Mouse (Mus musculus) thymus, adult 18-20 months (tissue): ENCODE data around the gene Phkb.
"Not testable (repeated sequence)": the region's sequence is repeated elsewhere in the genome, so short reads cannot be mapped to it uniquely, and the experiment has no call there.

ENCODE experiments used
- DNase-seq, 2 experiments: peaks; one replicate each; pipeline ENCODE4 v3.0.0; 2022; ENCODE audit warnings: mixed read lengths in 2 of 2

The Phkb gene

DNA sequence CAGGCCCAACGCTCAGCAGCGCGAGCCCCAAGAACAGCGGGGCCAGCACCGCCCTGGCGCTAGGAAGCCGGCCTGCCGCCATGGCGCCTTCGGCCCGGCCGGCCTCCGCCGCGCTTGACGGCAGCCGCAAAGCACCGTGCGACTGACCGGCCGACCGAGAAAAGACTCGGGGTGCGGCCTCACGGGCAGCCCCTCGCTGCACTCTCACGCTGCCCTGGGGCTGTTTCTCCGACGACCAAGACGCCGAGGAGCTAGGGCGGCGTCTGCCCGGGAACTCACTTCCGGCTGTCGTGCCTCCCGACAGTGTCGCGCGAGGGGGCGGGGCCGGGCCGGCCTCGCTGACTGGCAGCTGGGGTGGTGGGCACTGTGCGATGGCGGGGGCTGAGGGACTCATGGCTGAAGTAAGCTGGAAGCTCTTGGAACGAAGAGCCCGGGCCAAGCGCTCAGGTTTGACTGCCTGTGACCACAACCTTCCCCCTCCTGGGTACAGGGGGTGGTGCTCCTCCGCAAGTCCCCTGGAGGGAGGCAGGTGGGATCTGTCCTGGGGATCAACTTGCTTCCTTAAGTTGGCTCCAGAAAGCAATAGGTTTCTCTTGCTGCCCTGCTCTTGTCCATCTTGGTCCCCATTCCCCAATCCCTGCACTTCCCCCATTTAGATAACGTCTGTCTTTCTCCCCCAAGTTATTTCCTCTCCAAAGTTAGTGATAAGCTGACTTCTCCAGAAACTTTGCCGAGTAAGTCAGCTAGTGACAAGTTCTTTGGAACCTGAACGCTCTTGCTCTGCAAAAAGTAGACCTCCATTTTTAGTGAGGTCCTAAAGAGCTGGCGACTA lies at the start of gene Phkb, which contains the start of gene Itfg1:
Gene Phkb, plus strand, starts transcription at position 303 of the 832 bp plus-strand sequence.
Gene Itfg1, minus strand, starts transcription at position 265 of the 832 bp plus-strand sequence.
- DNase-seq: peak; percentile 85 to 86

DNA sequence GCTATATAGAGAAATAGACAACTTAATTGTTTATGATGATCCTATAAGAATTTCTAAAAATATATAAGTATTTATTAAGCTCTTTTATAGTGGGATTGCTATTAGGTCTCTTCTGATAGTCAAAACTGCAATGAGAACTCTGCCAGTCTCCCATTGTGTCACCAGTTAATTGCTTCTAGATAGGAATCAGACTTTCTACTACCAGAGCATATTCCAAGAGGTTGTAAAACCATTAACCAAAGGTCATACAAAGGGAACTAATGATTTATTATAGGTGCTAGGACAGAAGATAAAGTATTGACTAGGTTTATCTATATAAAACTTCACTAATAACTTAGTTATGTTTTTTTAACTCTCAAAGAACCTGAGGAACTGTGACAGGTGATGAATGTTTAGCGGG lies 44.4 kb upstream of the Phkb start:
- DNase-seq: not testable (repeated sequence)

DNA sequence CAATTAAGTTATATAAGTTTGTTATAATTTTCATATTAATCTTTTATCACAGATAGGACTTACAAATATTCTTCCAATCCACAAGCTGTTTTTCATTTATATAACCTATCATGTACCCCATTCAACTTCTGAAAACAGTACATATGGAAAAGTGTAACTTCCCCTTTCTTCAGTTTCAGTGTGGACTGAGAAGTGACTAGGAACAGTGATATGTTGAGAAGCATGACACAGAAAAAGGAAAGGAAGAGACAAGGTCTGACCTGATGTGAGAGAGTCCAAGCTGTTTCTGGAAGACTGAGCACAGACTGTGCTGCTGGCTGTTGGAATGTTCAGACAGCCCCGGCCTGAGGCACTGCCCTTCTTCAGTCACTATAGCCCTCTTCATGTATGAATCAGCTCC lies 40.6 kb upstream of the Phkb start:
- no peak for DNase-seq

DNA sequence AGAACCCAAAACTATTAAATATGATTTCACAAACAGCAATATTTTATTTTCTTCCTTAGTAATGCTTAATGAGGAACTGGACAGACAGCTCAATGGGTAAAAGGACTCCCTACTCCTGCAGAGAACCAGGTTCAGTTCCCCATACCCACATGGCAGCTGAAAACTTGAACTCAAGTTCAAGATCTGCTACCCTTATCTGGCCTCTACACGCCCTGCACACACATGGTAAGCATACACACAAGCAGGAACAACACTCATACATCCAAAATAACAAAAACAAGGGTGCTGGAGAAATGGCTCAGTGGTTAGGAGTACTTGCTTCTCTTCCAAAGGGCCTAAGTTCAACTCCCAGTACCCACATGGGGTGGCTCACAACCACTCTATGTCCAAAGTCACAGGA lies 39.4 kb upstream of the Phkb start:
- DNase-seq: no peak

DNA sequence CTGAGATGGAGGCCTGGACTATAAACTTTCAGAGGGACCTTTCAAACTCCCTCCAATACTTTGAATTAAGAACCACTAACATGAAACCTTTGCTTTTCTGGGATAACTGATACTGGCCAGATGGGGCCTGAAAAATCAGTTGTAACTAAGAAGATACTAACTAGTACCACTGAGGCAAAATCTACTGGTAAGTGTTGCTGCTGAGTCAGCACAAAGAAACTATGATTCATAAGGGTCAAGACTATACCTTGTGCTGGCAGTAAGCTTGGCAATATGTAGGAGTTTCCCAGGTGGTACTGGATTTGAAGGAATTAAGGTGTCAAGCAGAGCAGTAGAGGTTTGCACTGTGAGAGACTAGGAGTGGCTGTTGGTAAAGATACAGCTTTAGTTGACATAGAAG lies 27.1 kb upstream of the Phkb start:
- DNase-seq: no peak

DNA sequence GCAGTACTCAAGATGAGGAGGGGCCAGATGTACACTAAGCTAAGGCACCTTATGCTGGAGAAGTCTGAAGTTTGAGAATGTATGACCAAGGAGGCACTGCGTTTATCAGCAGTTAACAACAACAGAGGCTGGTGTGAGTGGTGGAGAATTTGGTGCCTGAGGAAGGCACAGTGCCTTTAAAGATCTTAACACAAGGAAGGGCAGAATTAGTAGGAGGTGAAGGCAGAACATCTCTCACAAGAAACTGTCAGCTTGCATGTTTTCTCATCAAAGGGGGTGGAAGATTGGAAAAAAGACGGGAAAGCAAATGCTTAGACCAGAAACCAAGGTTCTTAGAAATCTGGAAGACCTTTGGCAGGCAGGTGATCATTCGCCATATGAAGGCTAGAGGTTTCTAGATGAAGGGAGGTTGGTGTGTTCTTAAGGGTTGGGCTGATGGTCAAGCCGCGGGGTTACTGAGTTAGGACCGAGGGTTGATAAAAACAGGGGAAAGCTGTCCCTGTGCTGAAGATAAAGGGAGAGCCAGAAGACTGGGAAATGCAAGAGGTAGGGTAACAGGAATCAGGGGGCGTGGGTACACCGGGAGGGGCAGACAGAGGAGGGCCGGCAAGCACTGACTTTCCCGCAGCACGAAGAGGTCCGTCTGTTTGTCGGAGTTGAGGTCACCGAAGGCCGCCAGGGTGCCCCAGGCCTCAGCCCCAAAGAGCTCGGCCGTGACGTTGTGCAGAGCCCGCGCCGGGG lies 673 bp upstream of the Phkb start:
- no peak for DNase-seq

DNA sequence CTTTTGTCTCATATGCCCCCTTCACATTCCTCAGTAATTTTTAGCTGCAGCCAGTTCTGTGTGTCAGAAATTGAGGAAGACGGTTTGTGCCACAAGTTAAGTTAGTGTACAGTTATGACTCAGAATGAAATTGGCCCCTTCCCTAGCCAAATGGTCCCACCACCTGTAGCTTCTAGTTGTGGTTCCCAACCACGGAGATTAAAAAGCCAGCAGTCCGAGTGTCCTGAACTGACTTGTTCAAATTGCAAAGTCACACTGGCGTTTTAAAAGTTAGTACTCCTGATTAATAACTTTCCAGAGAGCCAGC lies 683 bp downstream of the Phkb start:
- DNase-seq: no peak

DNA sequence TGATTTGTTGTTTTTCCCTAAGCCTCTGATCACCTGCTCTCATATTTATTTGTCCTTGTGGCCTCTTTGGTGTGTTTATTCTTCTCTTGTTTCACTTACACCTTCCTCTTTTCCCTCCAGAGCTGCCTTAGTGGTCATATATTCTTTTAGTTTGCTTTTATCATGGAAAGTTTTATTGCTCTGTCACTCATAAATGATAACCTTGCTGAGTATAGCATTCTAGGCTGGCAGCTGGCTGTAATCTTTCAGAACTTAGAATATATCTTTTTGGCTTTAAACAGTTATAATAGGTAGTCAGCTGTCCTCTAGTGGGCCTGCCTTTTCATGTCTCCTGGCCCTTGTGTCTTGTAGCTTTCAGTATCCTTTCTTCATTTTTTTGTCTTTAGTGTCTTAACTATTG lies 5.1 kb downstream of the Phkb start:
- no peak for DNase-seq

DNA sequence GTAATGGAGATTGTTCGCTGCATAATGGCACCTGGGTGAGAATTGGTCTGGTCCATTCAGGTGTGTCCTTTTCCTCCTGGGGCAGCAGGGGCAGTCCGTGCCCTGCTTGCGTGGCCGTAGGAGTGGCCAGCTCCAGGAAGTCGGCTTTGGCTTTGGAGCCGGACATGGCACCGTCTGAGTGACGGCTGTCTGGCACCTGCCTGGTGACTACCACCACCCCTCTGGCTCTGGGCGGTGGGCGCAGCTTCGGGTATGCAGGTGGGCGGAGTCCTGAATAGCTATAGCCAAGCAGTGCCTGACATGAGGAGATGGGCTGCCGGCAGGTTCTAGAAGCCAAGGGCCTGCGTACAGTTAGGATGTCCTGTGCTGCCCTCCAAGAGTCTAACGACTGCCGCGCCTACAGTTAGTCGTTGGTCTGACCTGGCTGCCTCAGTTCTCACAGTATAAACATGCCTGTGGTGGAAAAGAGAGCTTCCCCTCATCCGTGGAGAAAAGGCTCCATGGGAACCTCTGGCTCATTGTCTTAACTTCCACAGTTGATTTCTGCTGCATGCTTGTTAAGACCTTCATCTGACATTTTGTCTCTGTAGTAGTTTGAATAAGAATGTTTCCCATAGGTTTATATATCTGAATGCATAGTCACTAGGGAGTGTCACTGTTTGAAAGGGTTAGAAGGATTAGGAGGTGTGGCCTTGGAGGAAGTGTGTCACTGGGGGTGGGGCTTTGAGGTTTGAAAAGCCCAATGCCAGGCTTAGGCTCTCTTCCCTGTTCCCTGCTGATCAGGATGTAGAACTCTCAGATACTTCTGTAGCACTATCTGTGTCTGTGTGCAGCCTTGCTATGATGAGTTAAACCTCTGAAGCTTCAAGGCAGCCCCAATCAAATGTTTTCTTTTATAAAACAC lies 13.7 kb downstream of the Phkb start:
- DNase-seq: no peak

DNA sequence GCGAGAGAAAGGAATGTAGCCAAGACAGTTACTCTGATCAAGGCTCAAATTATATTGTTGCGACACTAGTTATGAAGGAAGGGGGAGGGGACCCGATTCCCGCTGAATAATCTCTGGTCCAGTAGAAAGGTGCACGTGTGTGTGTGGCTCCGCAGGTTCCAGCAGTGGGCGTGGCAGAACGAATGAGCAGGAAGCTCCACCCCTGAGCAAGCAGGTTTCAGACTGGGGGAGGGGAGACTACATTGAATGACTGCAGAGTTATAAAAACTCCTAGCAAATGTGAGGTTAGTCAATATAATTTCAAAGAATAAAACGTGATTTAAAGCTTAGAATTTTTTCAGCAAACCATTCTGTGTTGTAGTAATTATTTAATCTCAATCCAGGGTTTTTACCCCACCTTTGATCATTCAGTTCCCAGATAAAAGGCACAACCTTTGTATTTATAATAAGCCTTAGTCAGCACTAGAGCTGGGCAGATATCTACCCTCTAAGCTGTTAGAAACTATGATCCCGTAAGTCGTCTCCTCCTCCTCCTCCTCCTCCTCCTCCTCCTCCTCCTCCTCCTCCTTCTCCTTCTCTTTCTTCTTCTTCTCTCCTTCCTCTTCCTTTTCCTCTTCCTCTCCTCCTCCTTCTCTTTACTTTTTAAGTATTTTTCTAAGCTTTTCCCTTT lies 16.6 kb downstream of the Phkb start:
- DNase-seq: not testable (repeated sequence)

DNA sequence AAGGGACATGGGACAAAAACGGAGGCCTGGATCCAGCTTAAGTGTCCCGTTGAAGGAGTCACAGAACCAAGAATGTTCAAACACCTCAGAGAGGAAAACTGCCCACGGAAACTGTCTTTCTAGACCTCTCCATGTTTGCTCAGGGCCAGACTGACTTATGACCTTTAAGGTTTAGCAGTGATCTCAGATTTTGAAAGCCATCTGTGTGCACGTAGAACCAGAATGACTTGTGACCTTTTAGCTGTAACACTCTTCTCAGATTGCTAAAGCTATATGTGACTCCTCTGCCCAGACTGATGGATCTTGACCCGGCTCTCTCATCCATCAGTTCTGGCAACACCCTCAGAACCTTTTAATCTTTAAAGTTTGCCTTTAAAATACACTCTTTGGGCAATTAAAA lies 19.9 kb downstream of the Phkb start:
- DNase-seq: no peak

DNA sequence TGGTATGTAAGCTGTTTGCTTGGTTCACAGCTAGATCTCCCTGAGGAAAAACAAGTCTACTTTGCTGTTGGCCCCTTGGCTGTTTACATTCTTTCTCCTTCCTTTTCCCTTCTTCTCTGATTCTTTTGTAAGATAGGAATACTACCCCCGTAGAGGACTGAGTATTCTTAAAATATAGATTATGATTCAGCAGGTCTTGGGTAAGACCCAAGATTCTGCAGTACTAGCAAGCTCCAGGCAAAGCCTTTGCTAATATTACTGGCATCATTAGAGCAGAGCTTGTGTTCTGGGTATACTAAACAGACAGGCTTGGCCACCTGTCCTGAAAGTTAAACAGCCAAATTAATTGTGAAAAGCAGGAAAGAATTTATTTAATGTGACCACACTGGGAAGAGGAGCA lies 21.6 kb downstream of the Phkb start:
- DNase-seq: no peak

DNA sequence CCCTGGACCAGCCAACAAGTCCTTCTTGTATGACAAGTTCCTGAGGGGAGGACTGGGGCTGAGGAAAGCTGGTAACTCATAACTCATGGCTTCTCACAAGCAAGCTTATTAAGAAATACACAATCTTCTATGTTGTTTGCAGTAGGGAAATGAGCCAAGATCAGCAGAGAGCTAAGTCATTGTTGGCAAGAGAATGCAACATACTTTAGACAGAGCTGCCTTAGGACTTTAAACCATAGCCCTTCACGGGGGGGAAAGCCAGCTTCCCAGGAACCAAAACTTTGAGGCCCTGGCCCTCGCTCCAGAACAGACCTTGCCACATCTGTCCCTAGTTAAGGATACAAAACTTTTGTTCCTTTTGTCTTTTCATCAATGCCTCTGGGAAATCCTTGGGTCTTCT lies 30.9 kb downstream of the Phkb start:
- DNase-seq: no peak

DNA sequence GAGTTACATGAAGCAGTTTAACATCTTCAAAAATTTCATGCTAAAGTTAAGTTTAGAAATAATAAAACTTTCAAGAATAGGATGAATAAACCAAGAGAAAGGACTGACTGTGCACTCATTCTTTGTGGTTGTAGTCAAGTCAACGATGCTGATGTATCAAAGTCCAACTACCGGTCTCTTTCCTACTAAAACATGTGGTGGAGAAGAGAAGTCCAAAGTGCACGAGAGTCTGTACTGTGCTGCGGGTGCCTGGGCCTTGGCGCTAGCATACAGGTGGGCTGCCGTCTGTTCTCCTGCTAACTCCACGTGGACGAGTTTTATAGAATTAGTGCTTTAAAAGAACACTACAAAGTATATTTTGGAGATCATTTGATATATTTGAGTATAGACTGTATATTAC lies 37.2 kb downstream of the Phkb start:
- DNase-seq: no peak

DNA sequence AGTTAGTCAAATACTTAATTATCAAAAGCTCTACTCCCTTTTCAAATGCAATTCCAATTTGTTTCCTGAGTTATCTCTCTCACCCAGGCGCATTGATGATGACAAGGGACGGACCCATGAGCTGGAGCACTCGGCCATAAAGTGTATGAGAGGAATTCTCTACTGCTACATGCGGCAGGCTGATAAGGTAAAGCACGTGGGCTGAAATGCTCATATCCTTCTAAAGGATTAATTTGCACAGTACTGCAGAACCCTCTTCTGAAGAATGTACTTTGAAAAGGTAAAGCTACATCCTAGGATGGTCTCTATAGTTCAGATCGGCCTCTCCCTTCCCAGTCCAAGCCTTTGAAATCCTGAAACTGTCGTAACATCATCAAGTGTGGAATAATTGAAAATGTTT lies 38.9 kb downstream of the Phkb start:
- no peak for DNase-seq

DNA sequence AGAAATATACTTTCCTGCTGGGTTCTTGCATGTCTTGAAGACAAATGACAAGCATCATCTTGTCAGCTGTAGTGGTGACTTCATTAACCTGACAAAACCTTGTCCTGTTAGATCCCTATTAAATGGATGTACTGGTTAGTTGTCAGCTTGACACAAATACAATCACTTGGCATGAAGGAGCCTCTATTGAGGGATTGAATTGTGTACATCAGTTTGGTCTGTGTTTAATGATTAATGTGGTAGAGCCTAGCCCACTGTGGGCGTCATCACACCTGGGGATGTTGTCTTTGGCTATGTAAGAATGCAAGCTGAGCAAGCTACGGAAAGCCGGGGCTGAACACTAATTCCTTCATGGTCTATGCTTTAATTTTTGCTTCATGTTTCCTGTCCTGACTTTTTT lies 44.1 kb downstream of the Phkb start:
- no peak for DNase-seq

DNA sequence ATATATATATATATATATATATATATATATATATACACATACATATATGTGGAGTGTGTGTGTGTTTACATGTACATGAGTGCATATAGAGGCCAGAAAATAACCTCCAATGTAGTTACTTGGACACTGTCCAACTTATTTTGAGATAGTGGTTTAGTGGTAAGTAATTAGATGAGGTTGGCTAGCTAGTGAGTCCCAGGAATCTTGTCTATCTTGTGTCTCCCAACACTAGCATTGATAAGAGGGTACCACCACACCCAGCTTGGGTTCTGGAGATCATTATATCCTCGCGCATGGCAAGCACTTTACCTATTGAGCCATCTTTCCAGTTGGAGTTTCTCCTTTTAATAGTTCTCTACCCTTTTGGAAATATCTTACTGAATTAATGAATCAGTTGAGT lies 56.9 kb downstream of the Phkb start:
- no peak for DNase-seq

DNA sequence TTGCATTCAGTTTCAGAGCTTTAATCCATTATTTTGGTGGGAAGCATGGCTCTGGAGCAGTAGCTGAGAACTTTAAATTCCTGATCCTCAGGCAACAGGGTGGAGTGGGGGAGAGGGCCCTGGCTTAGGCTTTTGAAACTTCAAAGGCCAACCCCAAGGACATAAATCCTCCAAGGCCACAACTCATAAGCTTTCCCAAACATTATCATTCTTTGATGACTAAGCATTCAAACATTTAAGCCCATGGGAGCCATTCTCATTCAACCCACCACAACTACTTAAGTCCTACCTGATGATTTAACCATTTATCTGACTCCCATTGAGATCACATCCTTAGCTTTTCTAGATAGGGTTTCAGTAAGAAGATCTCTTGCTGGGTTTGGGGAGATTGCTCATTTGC lies 84.2 kb downstream of the Phkb start:
- no peak for DNase-seq

DNA sequence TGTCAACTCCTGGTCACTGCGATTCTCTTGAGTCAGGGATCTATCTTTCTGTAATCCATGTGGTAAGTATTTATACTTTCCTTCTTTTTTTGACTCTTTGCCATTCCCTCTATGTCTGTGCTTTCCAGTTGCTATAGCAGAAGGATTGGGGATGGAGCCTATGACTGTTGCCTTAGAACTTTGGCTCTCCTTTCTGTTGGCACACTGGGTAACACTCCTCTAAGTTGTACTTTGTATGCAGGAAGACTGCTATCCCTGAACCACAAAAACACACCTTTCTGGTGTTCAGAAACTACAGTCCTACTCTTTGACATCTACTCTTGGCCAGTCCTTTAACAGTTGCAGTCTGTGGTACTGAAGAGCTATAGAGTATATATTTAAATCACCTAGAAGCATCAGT lies 84.8 kb downstream of the Phkb start:
- no peak for DNase-seq

DNA sequence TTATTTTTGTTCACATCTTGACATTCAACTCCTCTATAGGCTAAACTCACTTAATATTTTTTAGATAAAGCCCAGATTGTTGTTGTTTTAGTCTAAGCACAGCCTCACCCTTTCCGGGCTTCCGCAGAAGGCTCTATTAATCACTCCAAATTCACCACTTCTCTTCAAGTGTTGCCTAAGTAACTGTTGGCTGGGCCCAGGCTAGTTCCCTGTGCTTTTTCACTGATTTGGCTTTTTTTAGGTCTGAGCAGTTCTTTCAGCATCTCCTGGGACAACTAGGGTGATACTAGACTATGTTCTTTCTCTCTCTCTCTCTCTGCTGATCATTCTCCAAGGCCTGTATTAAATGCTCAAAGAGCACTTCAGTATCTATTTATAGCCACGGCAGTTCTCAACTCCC lies 85.3 kb downstream of the Phkb start:
- DNase-seq: no peak

DNA sequence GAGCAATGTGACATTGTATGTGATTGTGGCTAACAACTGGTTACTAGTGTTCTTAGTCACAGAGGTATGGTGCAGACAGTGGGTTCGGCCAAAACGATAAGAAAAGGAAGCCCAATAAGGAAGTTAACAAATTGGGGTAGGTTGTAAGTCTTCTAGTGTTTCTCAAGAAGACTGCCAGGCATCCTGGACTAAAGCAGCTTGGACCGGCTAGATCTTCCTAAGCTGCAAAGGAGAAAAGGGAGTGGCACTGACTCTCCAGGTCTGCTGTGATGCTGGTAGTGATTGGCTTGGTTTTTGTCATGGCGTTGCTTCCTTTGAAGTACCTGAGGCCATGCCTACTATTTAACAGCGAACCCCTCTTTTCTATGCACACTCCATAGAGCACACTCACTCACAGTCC lies 95.4 kb downstream of the Phkb start:
- DNase-seq: no peak

DNA sequence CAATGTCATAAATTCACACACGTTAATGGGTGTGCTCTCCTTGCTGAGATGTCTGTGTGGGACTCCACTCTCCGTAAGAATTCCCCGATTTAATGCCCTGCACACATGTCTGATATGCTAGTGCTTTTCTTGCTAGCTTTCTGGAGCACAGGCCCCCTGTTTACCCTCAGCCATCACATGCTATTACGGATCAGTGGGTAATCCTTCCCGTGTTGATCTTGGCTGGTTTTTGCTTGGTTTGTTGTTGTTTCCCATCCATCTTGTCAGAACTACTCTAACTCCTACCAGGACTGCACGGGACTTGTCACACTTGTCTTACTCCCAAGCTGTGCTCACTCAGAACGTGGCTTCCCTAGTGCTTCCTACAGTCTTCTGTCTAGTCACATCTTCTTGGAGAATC lies 96.6 kb downstream of the Phkb start:
- DNase-seq: no peak

DNA sequence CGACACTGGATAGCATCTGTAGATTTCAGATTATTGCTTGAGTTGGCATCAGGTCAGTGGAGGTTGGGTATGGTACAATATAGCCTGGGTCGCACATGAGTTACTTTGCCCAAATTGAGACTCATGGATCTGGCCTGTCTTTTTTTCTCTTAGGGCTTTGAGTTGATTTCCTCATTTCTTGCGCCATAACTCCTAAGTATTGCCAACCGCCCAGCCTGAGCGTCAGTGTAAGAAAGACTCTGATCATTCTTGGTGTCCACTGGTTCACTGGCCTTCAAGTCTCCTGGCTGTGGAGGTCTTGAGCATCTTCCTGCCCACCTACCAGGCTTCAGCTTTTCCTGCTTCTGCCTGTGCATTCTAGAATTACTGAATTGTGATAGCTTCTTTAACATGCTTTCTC lies 104.1 kb downstream of the Phkb start:
- no peak for DNase-seq
